Mouse (Mus musculus) CD8-positive naive resting alpha-beta T cell, adult 2 months (primary cell): ENCODE measurements around the gene Tpp2.

Experiments
- DNase-seq, 2 experiments: peaks; one replicate each; pipeline ENCODE4 v3.0.0; 2022; ENCODE audit warnings: low read depth in 2 of 2, low spot score in 2 of 2

Gene Tpp2

GRCm38 (mm10) chr1:43933488-43934415 lies at the start of gene Tpp2:
TSS of gene Tpp2 (plus strand) at chr1:43933647.
- peak; percentile 89 to 91 for DNase-seq

GRCm38 (mm10) chr1:43888358-43888757 lies 45.1 kb upstream of the Tpp2 start:
- DNase-seq = peak; percentile 39 to 51

GRCm38 (mm10) chr1:43895742-43896141 lies 37.7 kb upstream of the Tpp2 start:
- DNase-seq = no peak

- DNase-seq = peak; percentile 41 to 78
Observed at GRCm38 (mm10) chr1:43897131-43897530, 36.3 kb upstream of the Tpp2 start.

- DNase-seq = no peak
Observed at GRCm38 (mm10) chr1:43897987-43898386, 35.5 kb upstream of the Tpp2 start.

- peak; percentile 73 to 82 for DNase-seq
Observed at GRCm38 (mm10) chr1:43898991-43899714, 34.3 kb upstream of the Tpp2 start.

GRCm38 (mm10) chr1:43902417-43902816 lies 31.0 kb upstream of the Tpp2 start:
- no peak for DNase-seq

GRCm38 (mm10) chr1:43902855-43903254 lies 30.6 kb upstream of the Tpp2 start:
- peak in 1 of 2 experiments; percentile 12 for DNase-seq

GRCm38 (mm10) chr1:43915428-43915827 lies 18.0 kb upstream of the Tpp2 start:
- DNase-seq = no peak

GRCm38 (mm10) chr1:43916854-43917253 lies 16.6 kb upstream of the Tpp2 start:
- no peak for DNase-seq

GRCm38 (mm10) chr1:43934416-43934810 lies 966 bp downstream of the Tpp2 start:
- no peak for DNase-seq

GRCm38 (mm10) chr1:43939310-43939709 lies 5.9 kb downstream of the Tpp2 start:
- no peak for DNase-seq

GRCm38 (mm10) chr1:43941476-43942217 lies 8.2 kb downstream of the Tpp2 start:
- DNase-seq = no peak

GRCm38 (mm10) chr1:43942814-43943213 lies 9.4 kb downstream of the Tpp2 start:
- no peak for DNase-seq

GRCm38 (mm10) chr1:43953679-43954078 lies 20.2 kb downstream of the Tpp2 start:
- DNase-seq = no peak

- DNase-seq = no peak
Observed at GRCm38 (mm10) chr1:43964381-43964780, 30.9 kb downstream of the Tpp2 start.

GRCm38 (mm10) chr1:43966756-43967155 lies 33.3 kb downstream of the Tpp2 start:
- DNase-seq = no peak

GRCm38 (mm10) chr1:43969361-43969760 lies 35.9 kb downstream of the Tpp2 start:
- no peak for DNase-seq

- DNase-seq = no peak
Observed at GRCm38 (mm10) chr1:43971089-43971488, 37.6 kb downstream of the Tpp2 start.

GRCm38 (mm10) chr1:43996914-43997589 lies 63.6 kb downstream of the Tpp2 start:
- DNase-seq = no peak

- DNase-seq = no peak
Observed at GRCm38 (mm10) chr1:44004513-44004912, 71.1 kb downstream of the Tpp2 start.
